Mouse (Mus musculus) C2C12 (cell line): ENCODE results near the gene Txnrd3.

ENCODE experiments used
- CEBPB ChIP-seq: IDR thresholded peaks from one replicate; pipeline ENCODE4 v1.6.1; 2011; ENCODE audit warnings: low read depth, mild to moderate bottlenecking, control low read depth, moderate library complexity
- CTCF ChIP-seq: IDR thresholded peaks from one replicate; pipeline ENCODE4 v1.5.1; 2011; ENCODE audit not compliant: control insufficient read depth, insufficient read depth, insufficient read length
- FOSL1 ChIP-seq: IDR thresholded peaks from one replicate; pipeline ENCODE4 v1.8.0; 2011; ENCODE audit warnings: mild to moderate bottlenecking, low read length; ENCODE audit not compliant: poor library complexity, insufficient read depth, severe bottlenecking
- MYOD1 ChIP-seq: IDR thresholded peaks from one replicate; pipeline ENCODE4 v1.6.1; 2011; ENCODE audit warnings: low read depth; ENCODE audit not compliant: control insufficient read depth, insufficient read length
- MYOG ChIP-seq: IDR thresholded peaks from one replicate; pipeline ENCODE4 v1.6.1; 2011; ENCODE audit not compliant: control insufficient read depth, insufficient read length; ENCODE audit errors: extremely low read depth
- USF1 ChIP-seq: IDR thresholded peaks from one replicate; pipeline ENCODE4 v1.6.1; 2011; ENCODE audit warnings: low read depth, mild to moderate bottlenecking, control low read depth, moderate library complexity

DNA sequence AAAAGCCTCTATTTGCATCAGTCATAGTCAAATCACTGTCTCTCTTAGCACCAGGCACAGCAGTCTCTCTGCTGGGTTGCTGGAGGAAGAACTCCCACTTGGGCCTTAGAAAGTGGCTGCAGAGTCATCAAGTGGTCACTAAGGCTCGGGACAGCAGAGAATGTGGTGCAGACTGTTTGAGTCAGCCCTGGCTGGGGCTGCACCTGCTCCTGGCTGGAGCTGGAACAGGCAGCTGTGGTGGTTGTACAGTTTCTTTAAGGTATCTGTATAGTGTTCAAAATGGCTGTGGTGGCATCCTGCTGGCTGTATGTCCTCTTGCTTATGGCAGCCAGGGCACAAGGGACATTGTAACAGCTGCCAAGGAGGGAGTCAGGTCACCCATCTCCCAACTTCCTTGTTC, 16.7 kb downstream of the Txnrd3 start:
- no peak for TF ChIP-seq CTCF
- no peak for TF ChIP-seq USF1
- TF ChIP-seq FOSL1: no peak
- no peak for TF ChIP-seq MYOD1
- TF ChIP-seq MYOG: no peak
- no peak for TF ChIP-seq CEBPB
